Mouse (Mus musculus) CD4-positive, CD25-positive, alpha-beta regulatory T cell, adult 4 months (primary cell): ENCODE results near the gene Josd1. TPM values are rescaled to one million over a fixed set of nuclear protein-coding genes. Genes with fewer than 3 reads are reported as not detected.

ENCODE experiments used
- ATAC-seq: one replicate; pipeline ENCODE4 v1.8.0; 2017
- polyA plus RNA-seq, 2 experiments: library from polyadenylated mRNA; unstranded; fragments of 100-300 nt; shearing (Covaris generic); gene quantifications; one replicate each; pipeline ENCODE4 v1.2.1; 2017

Gene Josd1
- polyA plus RNA-seq, 2 experiments from 2014 or later: 4.2 to 6.8 TPM

- ATAC-seq: peak; percentile 60
These were observed 29.7 kb downstream of the Josd1 start for GRCm38 (mm10) chr15:79657837-79658530.

GRCm38 (mm10) chr15:79656451-79656850, 31.3 kb downstream of the Josd1 start:
- no peak for ATAC-seq

- ATAC-seq: no peak
These were observed 36.2 kb downstream of the Josd1 start for GRCm38 (mm10) chr15:79651481-79651880.

GRCm38 (mm10) chr15:79650569-79650968, 37.1 kb downstream of the Josd1 start:
- ATAC-seq: no peak

- no peak for ATAC-seq
These were observed 39.6 kb downstream of the Josd1 start for GRCm38 (mm10) chr15:79648130-79648529.

GRCm38 (mm10) chr15:79645483-79645882, 42.2 kb downstream of the Josd1 start:
- ATAC-seq: no peak

- no peak for ATAC-seq
These were observed 46.4 kb downstream of the Josd1 start for GRCm38 (mm10) chr15:79641135-79641817.

GRCm38 (mm10) chr15:79630471-79630870, 57.2 kb downstream of the Josd1 start:
- ATAC-seq: no peak

Other genes starting within 250 kb of the Josd1 start
- 1 to 10 TPM; 3.1 to 6.2 TPM for gene Csnk1e, start 232.4 kb downstream of the Josd1 start, polyA plus RNA-seq
- not detected for gene Kcnj4, start 182.7 kb downstream of the Josd1 start, polyA plus RNA-seq
- not detected for gene Kdelr3, start 171.5 kb downstream of the Josd1 start, polyA plus RNA-seq
- gene Ddx17, start 141.2 kb downstream of the Josd1 start, polyA plus RNA-seq: 10 to 100 TPM; 28.9 to 39.9 TPM
- gene Dmc1, start 82.8 kb downstream of the Josd1 start, polyA plus RNA-seq: not detected
- under 1 TPM; 0.15 to 0.50 TPM for gene Fam227a, start 29.0 kb downstream of the Josd1 start, polyA plus RNA-seq
- gene Cby1, start 28.7 kb downstream of the Josd1 start, polyA plus RNA-seq: 10 to 100 TPM; 16.1 to 16.3 TPM
- gene Tomm22, start 17.1 kb downstream of the Josd1 start, polyA plus RNA-seq: 100 to 1,000 TPM; 183 to 185 TPM
- gene Gtpbp1, start 2.9 kb upstream of the Josd1 start, polyA plus RNA-seq: 10 to 100 TPM; 21.0 to 21.6 TPM
- 10 to 100 TPM; 12.8 to 20.2 TPM for gene Sun2, start 54.6 kb upstream of the Josd1 start, polyA plus RNA-seq
- gene Dnal4, start 89.9 kb upstream of the Josd1 start, polyA plus RNA-seq: 10 to 100 TPM in 1 of 2 experiments, 1 to 10 TPM in 1; 6.9 to 10.4 TPM
- gene Nptxr, start 116.8 kb upstream of the Josd1 start, polyA plus RNA-seq: under 1 TPM in 1 of 2 experiments, not detected in 1; 0.42 TPM
- gene Npcd, start 146.3 kb upstream of the Josd1 start, polyA plus RNA-seq: not detected
- gene Cbx6, start 146.8 kb upstream of the Josd1 start, polyA plus RNA-seq: 10 to 100 TPM in 1 of 2 experiments, 1 to 10 TPM in 1; 9.2 to 14.5 TPM
- gene Apobec3, start 203.7 kb upstream of the Josd1 start, polyA plus RNA-seq: 100 to 1,000 TPM; 560 to 705 TPM